Mouse (Mus musculus) liver, embryonic 13.5 days (tissue): ENCODE measurements around the gene Acly. TPM values are rescaled to one million over a fixed set of nuclear protein-coding genes. Genes with fewer than 3 reads are reported as not detected.
A peak's percentile ranks its signal among the peaks of the same experiment; 100 is the strongest.

Source experiments
- ATAC-seq: fragments of 200-750 bp; cut with Nextera tagmentation; 2 replicates; pipeline ENCODE4 v1.8.0; 2017; ENCODE audit warnings: low read depth, mild to moderate bottlenecking, moderate number of reproducible peaks, moderate library complexity
- DNase-seq: peaks from one replicate; pipeline ENCODE4 v3.0.0; 2022
- H3K27ac ChIP-seq: fragments of 300-500 bp; sonication (generic); 2 replicates; pipeline ENCODE4 v1.5.1; 2015; ENCODE audit warnings: moderate library complexity, mild to moderate bottlenecking, inconsistent platforms
- H3K27me3 ChIP-seq: fragments of 300-500 bp; sonication (generic); 2 replicates; pipeline ENCODE4 v1.6.1; 2015; ENCODE audit warnings: mild to moderate bottlenecking, inconsistent platforms
- H3K36me3 ChIP-seq: fragments of 300-500 bp; sonication (generic); 2 replicates; pipeline ENCODE4 v1.6.1; 2015; ENCODE audit warnings: mild to moderate bottlenecking, inconsistent platforms
- H3K4me1 ChIP-seq: fragments of 300-500 bp; sonication (generic); replicated peaks from 2 replicates; pipeline ENCODE4 v1.6.1; 2015; ENCODE audit warnings: inconsistent platforms
- H3K4me2 ChIP-seq: fragments of 300-500 bp; sonication (generic); 2 replicates; pipeline ENCODE4 v1.6.1; 2015; ENCODE audit warnings: inconsistent platforms, mild to moderate bottlenecking, moderate library complexity
- H3K4me3 ChIP-seq: fragments of 300-500 bp; sonication (generic); replicated peaks from 2 replicates; pipeline ENCODE4 v1.5.1; 2015; ENCODE audit warnings: mild to moderate bottlenecking, inconsistent platforms
- H3K9ac ChIP-seq: fragments of 300-500 bp; sonication (generic); 2 replicates; pipeline ENCODE4 v1.6.1; 2015; ENCODE audit warnings: mild to moderate bottlenecking, inconsistent platforms
- H3K9me3 ChIP-seq: fragments of 300-500 bp; sonication (generic); replicated peaks from 2 replicates; pipeline ENCODE4 v1.6.1; 2016; ENCODE audit warnings: inconsistent platforms
- WGBS: fragments of 180-500 bp; shearing (Covaris S2); methylation state at CpG from one replicate; pipeline ENCODE4 v1.1.7; 2015; ENCODE audit not compliant: insufficient replicate concordance; 5-methylcytosine and 5-hydroxymethylcytosine counted together
- polyA plus RNA-seq: library from polyadenylated mRNA; unstranded; fragments of >200 nt; fragmentation: Nextera tagmentation; extraction: Ambion mirVana; gene quantifications from 2 replicates; pipeline ENCODE4 v1.2.1, GENCODE M21; 2015

Gene Acly
- polyA plus RNA-seq, 1 experiment from 2014 or later: 86.2 TPM

DNA sequence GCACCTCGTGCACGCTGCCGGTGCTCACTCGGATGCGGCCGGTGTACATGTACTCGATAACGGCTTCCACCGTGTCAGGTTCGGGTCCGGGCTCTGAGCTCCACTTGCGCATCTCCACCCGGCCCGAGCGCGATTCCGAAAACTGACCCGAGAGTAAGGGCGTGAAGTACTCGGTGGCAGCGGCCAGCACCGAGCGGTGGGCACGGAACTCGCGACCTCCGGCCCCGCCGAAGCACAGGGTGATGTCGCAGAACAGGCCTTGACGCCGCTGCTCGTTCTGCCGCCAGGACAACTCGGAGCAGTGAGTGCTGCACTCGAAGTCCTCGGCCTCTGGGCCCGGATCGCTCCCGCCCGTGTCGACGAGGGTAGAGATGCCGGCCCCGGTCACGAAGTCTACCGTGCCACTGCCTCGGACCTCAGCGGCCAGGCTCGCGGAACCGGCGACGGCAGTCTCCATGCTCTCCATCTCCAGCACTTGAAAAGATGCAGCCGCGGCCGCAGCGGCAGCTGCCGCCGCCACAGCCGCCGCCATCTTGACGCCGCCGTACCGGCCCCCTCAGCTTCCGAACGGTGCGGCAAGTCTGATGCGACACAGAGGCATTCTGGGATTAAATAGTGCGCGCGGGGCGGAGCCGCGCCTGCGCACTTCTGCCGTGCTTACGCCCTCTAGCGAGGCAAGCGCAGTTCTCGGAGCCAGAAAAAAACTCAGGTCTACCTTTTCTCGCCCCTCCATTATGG lies 55.4 kb downstream of the Acly start, which contains the start of gene Klhl11:
Gene Klhl11 (minus strand): TSS at position 545 of the 738 bp plus-strand sequence.
- H3K4me3 ChIP-seq: peak within 1 kb of the TSS; percentile 97
- H3K27me3 ChIP-seq: no peaks in the 10 kb centered on the region
- ATAC-seq: peak; percentile 94
- peaks cover 38% of the 10 kb centered on the region for H3K4me1 ChIP-seq
- H3K9ac ChIP-seq: peak within 1 kb of the TSS; percentile 95
- no peaks in the 10 kb centered on the region for H3K9me3 ChIP-seq
- WGBS: under 1% methylated on average over 83 of the region's 83 CpGs
- DNase-seq: peak; percentile 89
- peak within 1 kb of the TSS; percentile 99 for H3K4me2 ChIP-seq
- H3K27ac ChIP-seq: peak within 1 kb of the TSS; percentile 83
- H3K36me3 ChIP-seq: peaks cover 19% of the 10 kb centered on the region

DNA sequence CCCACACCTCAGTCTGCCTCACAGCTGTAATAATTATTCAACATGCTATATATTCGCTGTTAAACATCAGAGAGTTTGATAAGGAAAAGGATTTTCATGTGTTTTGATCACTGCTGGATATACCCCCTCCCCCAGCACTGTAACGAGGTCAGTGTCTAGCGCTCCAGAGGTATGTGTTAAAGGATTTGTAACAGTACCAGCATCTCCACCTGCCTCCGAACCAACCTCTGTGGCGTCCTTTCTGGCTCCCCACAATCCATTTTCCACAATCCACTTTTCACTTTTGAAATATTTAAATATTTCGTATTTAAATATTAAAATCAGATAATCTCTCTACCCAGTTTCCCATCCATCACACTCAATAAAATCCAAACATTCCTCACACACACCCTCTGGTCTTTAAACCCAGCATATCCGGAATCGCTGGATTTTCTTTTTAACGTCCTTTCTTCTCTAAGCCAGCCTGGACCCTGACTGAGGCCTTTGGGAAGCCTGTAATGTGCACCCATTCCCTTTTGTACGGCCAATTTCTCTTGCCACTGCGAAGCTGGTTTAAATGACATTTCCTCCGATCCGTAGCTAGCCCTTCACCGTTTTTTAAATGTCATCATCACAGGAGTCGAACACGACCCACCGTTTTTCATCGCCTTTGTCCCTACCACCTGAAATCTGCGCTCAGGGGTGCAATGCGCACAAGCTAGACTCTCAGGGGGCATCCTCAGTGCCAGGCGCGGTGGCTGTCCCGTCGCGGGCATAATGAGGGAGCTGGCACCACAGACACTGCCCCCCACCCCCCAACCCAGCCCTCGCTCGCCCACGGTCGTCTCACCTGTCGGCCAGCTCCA lies 56.2 kb downstream of the Acly start:
- WGBS: 7% methylated on average over 30 of the region's 30 CpGs
- no peaks in the 10 kb centered on the region for H3K27me3 ChIP-seq
- H3K4me3 ChIP-seq: peak overlapping the region; percentile 97
- ATAC-seq (no peak), DNase-seq (no peak)
- H3K36me3 ChIP-seq: peaks cover 18% of the 10 kb centered on the region; the same call in 1 of the 2 replicates
- no peaks in the 10 kb centered on the region for H3K9me3 ChIP-seq
- H3K4me2 ChIP-seq: peak overlapping the region; percentile 99
- H3K27ac ChIP-seq: peak overlapping the region; percentile 83
- peak overlapping the region; percentile 95 for H3K9ac ChIP-seq
- peaks cover 44% of the 10 kb centered on the region for H3K4me1 ChIP-seq

DNA sequence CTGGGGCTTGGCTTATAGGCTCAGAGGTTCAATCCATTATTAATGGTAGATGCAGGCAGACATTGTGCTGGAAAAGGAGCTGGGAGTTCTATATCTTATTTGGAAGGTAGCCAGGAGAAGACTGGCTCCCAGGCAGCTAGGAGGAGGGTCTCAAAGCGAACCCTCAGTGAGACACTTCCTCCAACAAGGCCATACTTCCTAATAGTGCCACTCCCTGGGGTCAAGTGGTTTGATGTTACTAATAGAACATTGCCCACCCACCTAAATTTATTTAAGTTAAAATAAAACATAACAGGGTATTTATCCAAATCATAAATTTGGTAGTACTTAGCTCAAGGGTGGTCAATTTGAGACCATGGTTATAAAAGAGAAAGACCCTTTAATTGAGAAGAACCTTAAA lies 62.0 kb downstream of the Acly start:
- 33% methylated on average over 1 of the region's 1 CpGs for WGBS
- Histone ChIP-seq H3K4me1 (peaks cover 46% of the 10 kb centered on the region), H3K27me3 (no peaks in the 10 kb centered on the region), H3K9me3 (no peaks in the 10 kb centered on the region), H3K9ac (0 out of 2 replicates have a peak overlapping the region, but pooled peaks have one; percentile 19), H3K4me3 (no peak overlapping the region), H3K27ac (no peak overlapping the region; the same call in 1 of the 2 replicates), H3K36me3 (peaks cover 36% of the 10 kb centered on the region), H3K4me2 (no peak overlapping the region)
- ATAC-seq: no peak
- no peak for DNase-seq

DNA sequence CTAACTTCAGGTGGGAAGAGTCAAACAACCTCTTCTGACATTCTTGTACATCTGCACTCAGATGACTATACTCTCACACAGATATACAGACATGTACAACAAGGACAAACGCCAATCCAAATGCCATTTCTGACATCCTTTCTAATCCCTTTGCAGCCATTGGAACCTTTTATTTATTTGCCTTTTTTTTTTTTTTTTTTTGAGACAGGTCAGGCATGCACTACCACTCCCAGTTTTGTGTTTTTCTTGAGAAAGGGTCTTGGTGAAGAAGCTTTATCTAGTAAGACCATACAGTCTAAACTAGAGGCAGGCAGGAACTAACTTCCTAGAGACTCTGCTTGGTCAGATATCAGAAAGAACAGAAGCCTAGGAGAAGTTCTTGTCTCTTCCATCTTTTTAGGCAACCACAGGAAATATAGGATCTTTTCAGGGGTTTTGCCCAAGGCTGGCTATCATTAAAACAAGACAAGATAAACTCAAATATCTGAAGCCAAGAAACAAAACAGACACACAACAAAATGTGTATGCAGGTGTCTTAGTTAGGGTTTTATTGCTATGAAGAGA lies 62.5 kb downstream of the Acly start:
- no peaks in the 10 kb centered on the region for H3K27me3 ChIP-seq
- ATAC-seq: peak; percentile 65
- 0 out of 2 replicates have a peak overlapping the region, but pooled peaks have one; percentile 19 for H3K9ac ChIP-seq

DNA sequence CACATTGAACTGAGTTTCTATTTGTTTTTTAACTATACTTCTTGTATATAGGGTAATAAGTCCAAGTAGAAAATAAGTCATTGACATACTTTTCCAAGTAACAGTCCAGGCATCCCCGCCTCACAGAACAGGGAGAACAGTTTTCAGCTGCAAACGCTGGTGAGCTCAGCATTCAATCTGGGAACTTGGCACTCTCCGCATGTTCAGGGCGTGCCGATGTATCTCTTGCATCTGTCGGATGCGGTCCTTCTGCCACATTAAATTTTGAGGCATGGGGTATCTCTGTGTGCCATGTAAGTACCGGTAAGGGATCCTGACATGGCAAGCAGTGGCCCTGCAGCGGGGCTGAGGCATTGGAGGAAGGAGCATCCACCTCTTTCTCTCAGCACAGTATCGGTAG lies 65.1 kb downstream of the Acly start:
- Histone ChIP-seq H3K9me3 (no peaks in the 10 kb centered on the region), H3K27me3 (no peaks in the 10 kb centered on the region), H3K4me1 (peaks cover 25% of the 10 kb centered on the region), H3K9ac (no peak overlapping the region), H3K27ac (no peak overlapping the region), H3K36me3 (peaks cover 42% of the 10 kb centered on the region), H3K4me2 (no peak overlapping the region), H3K4me3 (no peak overlapping the region)
- DNase-seq (no peak), ATAC-seq (no peak)
- 87% methylated on average over 10 of the region's 10 CpGs for WGBS

More for the DNA sequence above, 62.5 kb downstream of the Acly start:
- Histone ChIP-seq H3K36me3 (peaks cover 36% of the 10 kb centered on the region), H3K4me3 (no peak overlapping the region), H3K4me1 (peaks cover 40% of the 10 kb centered on the region), H3K4me2 (no peak overlapping the region), H3K27ac (no peak overlapping the region; the same call in 1 of the 2 replicates), H3K9me3 (no peaks in the 10 kb centered on the region)
- 48% methylated on average over 1 of the region's 1 CpGs for WGBS
- no peak for DNase-seq

DNA sequence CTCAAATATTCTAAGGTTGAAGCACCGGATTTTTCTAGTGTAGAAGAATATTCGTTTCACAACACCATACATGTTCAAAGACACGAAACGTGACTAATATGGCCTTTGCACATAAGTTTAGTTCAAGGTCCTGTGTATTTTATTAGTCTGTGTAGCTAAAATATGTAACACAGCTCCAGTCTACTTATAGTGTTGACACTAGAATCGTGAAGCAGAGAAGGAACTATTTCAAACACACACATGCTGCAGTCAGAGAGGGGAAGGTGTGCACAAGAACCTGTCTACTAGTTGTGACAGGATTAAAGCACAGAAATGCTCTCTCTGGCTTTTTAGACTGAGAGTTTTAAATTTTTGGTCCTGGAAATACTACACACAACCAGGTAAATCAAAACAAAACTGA lies 70.1 kb downstream of the Acly start:
- Histone ChIP-seq H3K27me3 (no peaks in the 10 kb centered on the region), H3K9me3 (no peaks in the 10 kb centered on the region), H3K4me1 (no peaks in the 10 kb centered on the region), H3K4me2 (no peak overlapping the region), H3K27ac (no peak overlapping the region), H3K36me3 (peaks cover 24% of the 10 kb centered on the region), H3K4me3 (no peak overlapping the region), H3K9ac (no peak overlapping the region)
- ATAC-seq: no peak
- 78% methylated on average over 5 of the region's 5 CpGs for WGBS
- DNase-seq: no peak

DNA sequence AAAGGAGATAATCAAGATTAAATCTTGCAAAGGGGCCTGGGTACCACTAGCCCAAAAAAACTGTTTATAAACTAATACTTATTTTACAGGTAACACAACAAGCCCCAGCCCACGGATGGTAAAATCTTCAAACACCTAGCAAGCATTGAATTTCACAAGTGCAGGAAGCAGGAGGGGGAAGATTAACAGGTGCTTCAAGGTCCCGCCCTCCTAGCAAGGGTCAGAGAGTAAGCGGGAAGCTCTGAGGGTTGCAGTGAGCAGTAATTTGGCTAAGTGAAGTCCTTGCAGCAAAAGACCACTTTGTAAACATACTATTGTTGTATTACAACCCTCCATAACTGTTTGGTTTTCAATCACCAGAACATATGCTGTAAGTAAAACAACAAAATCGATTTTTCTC lies 70.6 kb downstream of the Acly start:
- no peak overlapping the region for H3K9ac ChIP-seq
- H3K27me3 ChIP-seq: no peaks in the 10 kb centered on the region
- DNase-seq (no peak), ATAC-seq (no peak)
- no peaks in the 10 kb centered on the region for H3K4me1 ChIP-seq
- no peak overlapping the region for H3K4me3 ChIP-seq
- 55% methylated on average over 4 of the region's 4 CpGs for WGBS
- no peak overlapping the region for H3K27ac ChIP-seq
- H3K36me3 ChIP-seq: peaks cover 20% of the 10 kb centered on the region
- H3K4me2 ChIP-seq: no peak overlapping the region
- no peaks in the 10 kb centered on the region for H3K9me3 ChIP-seq

DNA sequence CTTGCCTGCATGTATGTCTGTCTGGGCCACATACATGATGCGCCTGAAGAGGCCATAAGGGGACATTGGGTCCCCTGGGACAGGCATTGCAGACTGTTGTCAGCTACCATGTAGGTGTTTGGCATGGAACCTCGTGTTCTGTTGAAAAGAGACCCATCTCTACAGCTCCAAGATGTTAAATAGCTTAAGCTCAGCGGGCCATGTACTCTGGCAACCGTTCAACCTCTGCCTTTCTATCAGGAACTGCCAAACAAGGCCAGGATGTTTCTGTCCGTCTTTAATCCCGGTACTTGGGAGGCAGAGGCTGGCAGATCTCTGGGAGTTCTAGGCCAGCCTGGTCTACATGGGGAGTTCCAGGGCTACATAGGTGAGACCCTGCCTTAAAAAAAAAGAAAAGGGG lies 85.2 kb downstream of the Acly start:
- ATAC-seq (no peak), DNase-seq (no peak)
- H3K27me3 ChIP-seq: no peaks in the 10 kb centered on the region
- H3K4me3 ChIP-seq: no peak overlapping the region
- peaks cover 21% of the 10 kb centered on the region for H3K4me1 ChIP-seq
- H3K27ac ChIP-seq: no peak overlapping the region
- WGBS: 73% methylated on average over 6 of the region's 6 CpGs
- no peak overlapping the region for H3K9ac ChIP-seq
- H3K36me3 ChIP-seq: no peaks in the 10 kb centered on the region
- no peaks in the 10 kb centered on the region for H3K9me3 ChIP-seq
- H3K4me2 ChIP-seq: no peak overlapping the region

DNA sequence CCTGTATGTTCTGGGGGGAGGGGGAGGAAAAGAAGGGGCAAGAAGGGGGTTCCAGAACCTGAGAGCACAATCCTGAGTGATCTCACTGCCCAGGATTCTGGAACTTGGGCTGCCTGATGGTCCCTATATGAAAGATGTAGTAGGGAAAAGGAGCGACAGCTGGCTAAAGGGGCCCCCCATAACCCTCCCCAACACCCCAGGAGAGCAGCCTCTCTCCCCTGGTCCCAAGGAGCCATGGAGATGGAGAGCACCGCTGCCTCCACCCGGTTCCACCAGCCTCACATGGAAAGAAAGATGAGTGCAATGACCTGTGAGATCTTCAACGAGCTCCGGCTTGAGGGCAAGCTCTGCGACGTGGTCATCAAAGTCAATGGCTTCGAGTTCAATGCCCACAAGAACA lies 86.0 kb downstream of the Acly start, which contains the start of the genes Nt5c3b and Klhl10:
Gene Nt5c3b (minus strand): TSS at position 12 of the 400 bp plus-strand sequence.
Gene Klhl10 (plus strand): TSS at position 121 of the 400 bp plus-strand sequence.
- H3K9me3 ChIP-seq: no peaks in the 10 kb centered on the region
- H3K27me3 ChIP-seq: no peaks in the 10 kb centered on the region
- H3K36me3 ChIP-seq: peaks cover under 1% of the 10 kb centered on the region; the same call in 1 of the 2 replicates
- peaks cover 21% of the 10 kb centered on the region for H3K4me1 ChIP-seq
- ATAC-seq (no peak), DNase-seq (no peak)
- WGBS: 77% methylated on average over 8 of the region's 8 CpGs
- peak within 1 kb of the TSS; percentile 80 for H3K9ac ChIP-seq
- H3K4me2 ChIP-seq: peak within 1 kb of the TSS; percentile 94
- peak within 1 kb of the TSS; percentile 71 for H3K4me3 ChIP-seq
- peak within 1 kb of the TSS; percentile 16; the same call in 1 of the 2 replicates for H3K27ac ChIP-seq

DNA sequence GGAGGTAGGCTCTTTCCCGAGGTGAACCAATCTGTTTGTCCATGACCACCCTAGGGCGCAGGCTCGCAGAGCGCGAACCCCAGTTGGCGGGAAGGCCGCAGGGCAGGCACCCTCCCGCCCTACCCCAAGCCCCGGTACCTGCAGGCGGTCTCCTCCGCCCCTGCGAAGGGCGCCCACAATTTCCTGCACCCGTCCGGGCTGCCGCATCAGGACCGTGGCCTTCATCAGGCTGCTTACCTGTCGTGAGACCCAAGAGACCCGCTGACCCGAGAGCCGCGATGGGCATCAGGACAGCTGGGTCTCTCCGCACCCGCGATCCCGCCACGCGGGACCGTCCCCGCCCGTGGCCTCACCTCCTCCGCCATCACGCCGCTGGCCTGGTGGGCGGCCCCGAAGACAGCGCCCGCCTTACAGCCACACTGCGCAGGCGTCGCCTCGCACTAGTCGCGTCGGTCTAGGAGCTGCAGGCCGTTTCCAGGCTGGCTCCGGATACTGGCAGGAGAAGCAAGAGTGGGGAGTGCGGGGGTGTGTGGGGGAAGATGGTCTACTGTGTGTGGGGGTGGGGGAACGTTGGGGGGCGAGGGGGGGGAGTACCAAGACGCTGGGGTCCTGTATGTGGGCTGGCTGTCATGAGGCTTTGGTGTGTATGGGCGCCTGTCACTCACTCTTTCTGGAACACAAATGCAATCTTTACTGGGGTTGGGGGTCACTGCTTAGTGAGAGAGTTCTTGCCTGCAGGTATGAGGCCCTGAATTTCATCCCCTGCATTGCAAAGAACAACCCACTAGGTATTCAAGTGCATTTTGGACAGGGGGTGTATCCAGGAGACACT lies 86.9 kb downstream of the Acly start:
- no peaks in the 10 kb centered on the region for H3K9me3 ChIP-seq
- peaks cover 21% of the 10 kb centered on the region for H3K4me1 ChIP-seq
- peak overlapping the region; percentile 80 for H3K9ac ChIP-seq
- ATAC-seq (peak; percentile 94), DNase-seq (peak; percentile 75)
- H3K4me2 ChIP-seq: peak overlapping the region; percentile 94
- no peaks in the 10 kb centered on the region for H3K27me3 ChIP-seq
- peaks cover 7% of the 10 kb centered on the region; the same call in 1 of the 2 replicates for H3K36me3 ChIP-seq
- peak overlapping the region; percentile 71 for H3K4me3 ChIP-seq
- WGBS: 1% methylated on average over 51 of the region's 52 CpGs
- peak overlapping the region; percentile 16 for H3K27ac ChIP-seq
